Mouse (Mus musculus) hindbrain, embryonic 14.5 days (tissue): ENCODE measurements at regions not wholly inside any gene's neighbourhood (a gene's known extent, or its start where the extent isn't known, plus 50 kb on each side); places are given as distances from the start of the nearest gene placed in this dataset.
A peak's percentile ranks its signal among the peaks of the same experiment; 100 is the strongest.
"Not testable (repeated sequence)": the region's sequence is repeated elsewhere in the genome, so short reads cannot be mapped to it uniquely, and the experiment has no call there.

ENCODE experiments used
- ATAC-seq: fragments of 200-750 bp; cut with Nextera tagmentation; 2 replicates; pipeline ENCODE4 v1.8.0; 2017; ENCODE audit warnings: moderate number of reproducible peaks, mild to moderate bottlenecking, moderate TSS enrichment, moderate library complexity; ENCODE audit not compliant: low FRiP score
- DNase-seq: peaks from one replicate; pipeline ENCODE4 v3.0.0-alpha.2; 2015; ENCODE audit warnings: low spot score
- H3K27ac ChIP-seq: fragments of 300-500 bp; sonication (generic); 2 replicates; pipeline ENCODE4 v1.5.1; 2014; ENCODE audit warnings: mild to moderate bottlenecking, moderate library complexity
- H3K27me3 ChIP-seq: fragments of 300-500 bp; sonication (generic); 2 replicates; pipeline ENCODE4 v1.6.1; 2014; ENCODE audit warnings: mild to moderate bottlenecking, low read length, mixed read lengths; ENCODE audit not compliant: control insufficient read depth, insufficient read depth
- H3K36me3 ChIP-seq: fragments of 300-500 bp; sonication (generic); replicated peaks from 2 replicates; pipeline ENCODE4 v1.6.1; 2014; ENCODE audit not compliant: control insufficient read depth, insufficient read depth
- H3K4me1 ChIP-seq: fragments of 300-500 bp; sonication (generic); replicated peaks from 2 replicates; pipeline ENCODE4 v1.6.1; 2014; ENCODE audit warnings: antibody characterized with exemption, low read length, mixed read lengths; ENCODE audit not compliant: control insufficient read depth, insufficient read depth
- H3K4me2 ChIP-seq: fragments of 300-500 bp; sonication (generic); replicated peaks from 2 replicates; pipeline ENCODE4 v1.6.1; 2014; ENCODE audit warnings: mild to moderate bottlenecking, moderate library complexity
- H3K4me3 ChIP-seq: fragments of 300-500 bp; sonication (generic); replicated peaks from 2 replicates; pipeline ENCODE4 v1.5.1; 2014; ENCODE audit warnings: mild to moderate bottlenecking, low read length
- H3K9ac ChIP-seq: fragments of 300-500 bp; sonication (generic); 2 replicates; pipeline ENCODE4 v1.6.1; 2014
- H3K9me3 ChIP-seq: fragments of 300-500 bp; sonication (generic); 2 replicates; pipeline ENCODE4 v1.6.1; 2016; ENCODE audit warnings: low read length; ENCODE audit not compliant: control insufficient read depth
- WGBS: fragments of 180-500 bp; shearing (Covaris S2); extraction: QIAGEN DNeasy Blood & Tissue Kit; methylation state at CpG from one replicate; pipeline ENCODE4 v1.1.7; 2014; 5-methylcytosine and 5-hydroxymethylcytosine counted together

GRCm38 (mm10) chr14:40561886-40562285, 331.2 kb downstream of the Sh2d4b start:
- 84% methylated on average over 8 of the region's 8 CpGs for WGBS

GRCm38 (mm10) chr14:40546421-40546820, 346.6 kb downstream of the Sh2d4b start:
- WGBS: 91% methylated on average over 7 of the region's 12 CpGs
- not testable (repeated sequence) for H3K9me3 ChIP-seq, H3K4me1 ChIP-seq, H3K36me3 ChIP-seq, H3K27ac ChIP-seq, ATAC-seq, H3K4me3 ChIP-seq, H3K27me3 ChIP-seq, H3K9ac ChIP-seq, H3K4me2 ChIP-seq, DNase-seq

More at GRCm38 (mm10) chr14:40561886-40562285, 331.2 kb downstream of the Sh2d4b start:
- no peak for DNase-seq
- Histone ChIP-seq H3K36me3 (no peaks in the 10 kb centered on the region), H3K4me1 (no peaks in the 10 kb centered on the region), H3K9ac (no peak overlapping the region), H3K4me2 (no peak overlapping the region), H3K9me3 (no peaks in the 10 kb centered on the region), H3K27ac (no peak overlapping the region), H3K4me3 (no peak overlapping the region), H3K27me3 (no peaks in the 10 kb centered on the region)
- no peak for ATAC-seq

- Histone ChIP-seq H3K9ac (no peak overlapping the region), H3K27ac (no peak overlapping the region), H3K4me2 (no peak overlapping the region), H3K27me3 (no peaks in the 10 kb centered on the region), H3K36me3 (no peaks in the 10 kb centered on the region), H3K9me3 (no peaks in the 10 kb centered on the region), H3K4me1 (no peaks in the 10 kb centered on the region), H3K4me3 (no peak overlapping the region)
- WGBS: 92% methylated on average over 2 of the region's 2 CpGs
- DNase-seq: no peak
- no peak for ATAC-seq
These were observed 360.0 kb downstream of the Sh2d4b start for GRCm38 (mm10) chr14:40533031-40533430.

GRCm38 (mm10) chr14:40514679-40515078, 378.4 kb downstream of the Sh2d4b start:
- Histone ChIP-seq H3K9ac (no peak overlapping the region), H3K4me1 (no peaks in the 10 kb centered on the region), H3K36me3 (no peaks in the 10 kb centered on the region), H3K4me3 (no peak overlapping the region), H3K9me3 (no peaks in the 10 kb centered on the region), H3K27me3 (no peaks in the 10 kb centered on the region), H3K27ac (no peak overlapping the region), H3K4me2 (no peak overlapping the region)
- ATAC-seq: peak; percentile 75; the same call in 1 of the 2 replicates
- DNase-seq: peak; percentile 34
